Mouse (Mus musculus) heart, adult 2 months (tissue): ENCODE data around the gene Ercc2.

ENCODE experiments used
- CTCF ChIP-seq: fragments of 200-600 bp; IDR thresholded peaks from 2 replicates; pipeline ENCODE4 v1.8.1; 2022; ENCODE audit warnings: antibody characterized with exemption, mild to moderate bottlenecking, moderate library complexity
- EP300 ChIP-seq: fragments of 200-500 bp; IDR thresholded peaks from 2 replicates; pipeline ENCODE4 v1.6.1; 2011; ENCODE audit warnings: low read depth, low read length, control low read depth; ENCODE audit not compliant: insufficient read depth
- POLR2A ChIP-seq: fragments of 200-500 bp; IDR thresholded peaks from 2 replicates; pipeline ENCODE4 v1.6.1; 2011; ENCODE audit warnings: mild to moderate bottlenecking, low read depth, low read length, control low read depth; ENCODE audit not compliant: insufficient read depth

DNA sequence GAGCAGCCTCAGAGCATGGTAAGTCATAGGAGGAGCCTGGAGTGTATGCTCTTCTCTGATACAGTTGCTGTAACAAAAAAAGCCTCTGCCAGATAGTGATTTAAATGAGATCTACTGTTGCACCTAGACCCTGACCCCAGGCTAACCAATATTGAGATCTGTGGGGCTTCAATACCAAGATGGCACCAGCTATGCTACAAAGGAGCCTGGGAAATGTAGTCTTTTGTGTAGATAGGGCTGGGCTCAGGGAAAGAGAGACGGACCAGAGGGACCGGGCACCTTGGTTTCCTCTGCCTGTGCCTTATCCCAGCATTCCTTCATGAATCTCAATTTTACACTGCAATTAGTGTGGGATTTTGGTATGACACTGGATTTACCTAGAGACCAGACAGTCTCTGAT, 8.4 kb upstream of the Ercc2 start:
- TF ChIP-seq CTCF: no peak
- no peak for TF ChIP-seq POLR2A
- no peak for TF ChIP-seq EP300
